Mouse (Mus musculus): Measurements from ENCODE around the gene Rev3l.
A peak's percentile ranks its signal among the peaks of the same experiment; 100 is the strongest.

Gene Rev3l

DNA sequence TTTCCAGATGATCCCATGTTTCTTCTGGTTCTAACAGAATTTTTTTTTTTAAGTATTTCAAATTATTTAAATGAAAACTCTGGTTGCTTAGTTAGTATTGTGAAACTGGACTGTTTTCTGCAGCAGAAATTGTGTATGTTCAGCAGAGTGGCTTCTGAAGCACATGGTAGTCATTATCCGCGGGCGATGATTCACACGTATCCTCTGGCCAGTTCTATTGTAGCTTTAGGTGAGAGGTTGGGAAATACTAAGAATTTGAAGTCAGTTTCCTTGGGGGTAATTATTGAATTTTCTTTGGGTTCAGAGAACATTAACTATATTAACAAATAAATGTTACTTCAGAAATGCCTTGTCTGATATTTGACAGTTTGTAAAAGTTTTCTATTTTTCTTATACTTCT lies 10.1 kb downstream of the Rev3l start:
- no peak for DNase-seq (ENCODE audit: low read depth, low spot score)
- Histone ChIP-seq H3K27me3 (ENCODE audit: control insufficient read depth, insufficient read depth, low read length, poor library complexity, severe bottlenecking) (no peaks in the 10 kb centered on the region), H3K36me3 (ENCODE audit: control insufficient read depth, insufficient read depth, low read length, poor library complexity, severe bottlenecking) (no peaks in the 10 kb centered on the region)

- no peak for DNase-seq (ENCODE audit: low read depth, low spot score)
- no peaks in the 10 kb centered on the region for H3K27me3 ChIP-seq (ENCODE audit: control insufficient read depth, insufficient read depth, low read length, poor library complexity, severe bottlenecking)
- H3K36me3 ChIP-seq (ENCODE audit: control insufficient read depth, insufficient read depth, low read length, poor library complexity, severe bottlenecking), result no peaks in the 10 kb centered on the region
Observed at GRCm38 (mm10) chr10:39764752-39765151, 32.8 kb downstream of the Rev3l start.

DNA sequence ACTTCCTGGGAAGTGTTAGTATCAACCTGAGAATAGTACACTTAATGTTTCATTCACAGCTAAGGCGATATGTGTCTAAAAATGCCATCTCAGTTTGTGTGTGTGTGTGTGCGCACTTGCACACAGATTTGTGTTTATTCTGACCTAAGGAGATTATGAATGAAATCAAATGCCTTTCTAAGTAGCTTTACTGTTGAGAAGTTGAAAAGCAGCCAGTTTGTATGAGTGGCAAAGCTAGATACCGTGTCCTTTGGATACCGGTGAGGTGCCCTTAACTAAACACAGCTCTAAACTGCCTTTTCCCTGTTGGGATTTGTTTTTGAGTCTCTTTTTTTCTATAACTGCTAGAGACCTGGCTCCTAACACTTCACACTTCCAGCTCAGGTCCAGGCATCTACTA lies 34.8 kb downstream of the Rev3l start:
- no peaks in the 10 kb centered on the region for H3K27me3 ChIP-seq (ENCODE audit: control insufficient read depth, insufficient read depth, low read length, poor library complexity, severe bottlenecking)
- no peaks in the 10 kb centered on the region for H3K36me3 ChIP-seq (ENCODE audit: control insufficient read depth, insufficient read depth, low read length, poor library complexity, severe bottlenecking)
- DNase-seq (ENCODE audit: low read depth, low spot score), result no peak

DNA sequence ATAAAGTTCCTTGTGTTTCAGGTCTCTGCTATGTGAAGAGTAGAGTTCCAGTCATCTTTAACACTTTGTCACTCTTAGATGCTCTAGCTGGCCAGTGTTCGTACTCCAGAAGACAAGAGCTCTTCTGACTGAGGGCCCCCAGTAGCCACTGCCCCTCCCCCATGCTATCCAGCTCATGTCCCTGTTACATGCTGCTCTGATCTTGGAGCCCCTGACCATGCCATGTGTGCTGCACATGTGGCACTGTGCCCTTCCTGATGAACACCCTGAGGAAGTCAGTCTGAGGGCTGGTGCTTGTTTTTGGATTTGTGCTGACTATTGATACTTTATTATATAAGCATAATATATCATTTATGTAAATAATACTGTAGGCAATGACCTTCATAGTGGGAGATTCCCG lies 40.3 kb downstream of the Rev3l start:
- H3K27me3 ChIP-seq (ENCODE audit: control insufficient read depth, insufficient read depth, low read length, poor library complexity, severe bottlenecking), result no peaks in the 10 kb centered on the region
- DNase-seq (ENCODE audit: low read depth, low spot score), result no peak
- H3K36me3 ChIP-seq (ENCODE audit: control insufficient read depth, insufficient read depth, low read length, poor library complexity, severe bottlenecking), result no peaks in the 10 kb centered on the region

- peak; percentile 17 for DNase-seq (ENCODE audit: low read depth, low spot score)
- Histone ChIP-seq H3K36me3 (ENCODE audit: control insufficient read depth, insufficient read depth, low read length, poor library complexity, severe bottlenecking) (no peaks in the 10 kb centered on the region), H3K27me3 (ENCODE audit: control insufficient read depth, insufficient read depth, low read length, poor library complexity, severe bottlenecking) (no peaks in the 10 kb centered on the region)
Observed at GRCm38 (mm10) chr10:39773940-39774726, 42.2 kb downstream of the Rev3l start.

- no peaks in the 10 kb centered on the region for H3K36me3 ChIP-seq (ENCODE audit: control insufficient read depth, insufficient read depth, low read length, poor library complexity, severe bottlenecking)
- DNase-seq (ENCODE audit: low read depth, low spot score), result no peak
- H3K27me3 ChIP-seq (ENCODE audit: control insufficient read depth, insufficient read depth, low read length, poor library complexity, severe bottlenecking), result no peaks in the 10 kb centered on the region
Observed at GRCm38 (mm10) chr10:39776927-39777326, 45.0 kb downstream of the Rev3l start.

GRCm38 (mm10) chr10:39778305-39778704 lies 46.4 kb downstream of the Rev3l start:
- no peak for DNase-seq (ENCODE audit: low read depth, low spot score)
- H3K36me3 ChIP-seq (ENCODE audit: control insufficient read depth, insufficient read depth, low read length, poor library complexity, severe bottlenecking), result no peaks in the 10 kb centered on the region

DNA sequence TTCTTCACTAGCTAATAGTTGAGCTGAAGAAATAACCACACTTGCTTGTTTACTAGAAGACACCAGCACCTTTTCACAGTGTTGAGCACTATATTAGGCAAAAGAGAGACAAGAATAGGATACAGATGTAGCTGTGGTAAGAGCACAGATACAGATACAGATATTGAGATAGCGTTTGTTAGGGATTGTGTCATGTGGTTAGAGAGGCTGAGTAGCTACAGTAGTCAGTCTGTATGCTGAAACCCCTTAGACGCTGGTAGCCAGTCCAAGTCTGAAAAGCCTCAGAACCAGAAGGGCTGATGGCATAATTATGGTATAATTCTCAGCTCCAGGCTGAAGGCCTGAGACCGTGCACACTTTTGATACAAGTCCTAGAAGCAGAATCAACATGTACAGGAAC lies 53.3 kb downstream of the Rev3l start:
- DNase-seq (ENCODE audit: low read depth, low spot score), result no peak
- no peaks in the 10 kb centered on the region; the same call in 1 of the 2 replicates for H3K36me3 ChIP-seq (ENCODE audit: control insufficient read depth, insufficient read depth, low read length, poor library complexity, severe bottlenecking)
- no peaks in the 10 kb centered on the region for H3K27me3 ChIP-seq (ENCODE audit: control insufficient read depth, insufficient read depth, low read length, poor library complexity, severe bottlenecking)

More at GRCm38 (mm10) chr10:39778305-39778704, 46.4 kb downstream of the Rev3l start:
- H3K27me3 ChIP-seq (ENCODE audit: control insufficient read depth, insufficient read depth, low read length, poor library complexity, severe bottlenecking), result no peaks in the 10 kb centered on the region

DNA sequence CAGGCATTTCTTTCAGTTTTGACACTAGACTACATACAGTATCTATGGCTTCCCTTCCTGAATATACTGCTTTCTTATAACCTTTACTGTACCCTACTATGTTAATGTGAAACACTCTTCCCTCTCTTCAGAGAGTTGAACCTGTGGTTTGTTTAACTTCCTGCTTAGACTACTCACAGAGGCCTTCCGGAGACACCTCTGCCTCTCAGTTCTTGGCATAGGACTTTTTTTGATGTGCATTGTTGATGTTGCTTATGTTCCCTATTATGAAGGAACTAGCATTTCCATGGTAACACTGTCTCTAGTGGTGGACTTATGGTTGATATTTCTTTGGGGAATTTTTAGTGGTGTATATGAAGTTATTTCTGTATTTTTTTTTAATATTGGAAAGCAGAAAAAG lies 61.4 kb downstream of the Rev3l start:
- DNase-seq (ENCODE audit: low read depth, low spot score), result peak; percentile 33
- Histone ChIP-seq H3K36me3 (ENCODE audit: control insufficient read depth, insufficient read depth, low read length, poor library complexity, severe bottlenecking) (peaks cover 5% of the 10 kb centered on the region), H3K27me3 (ENCODE audit: control insufficient read depth, insufficient read depth, low read length, poor library complexity, severe bottlenecking) (no peaks in the 10 kb centered on the region)

DNA sequence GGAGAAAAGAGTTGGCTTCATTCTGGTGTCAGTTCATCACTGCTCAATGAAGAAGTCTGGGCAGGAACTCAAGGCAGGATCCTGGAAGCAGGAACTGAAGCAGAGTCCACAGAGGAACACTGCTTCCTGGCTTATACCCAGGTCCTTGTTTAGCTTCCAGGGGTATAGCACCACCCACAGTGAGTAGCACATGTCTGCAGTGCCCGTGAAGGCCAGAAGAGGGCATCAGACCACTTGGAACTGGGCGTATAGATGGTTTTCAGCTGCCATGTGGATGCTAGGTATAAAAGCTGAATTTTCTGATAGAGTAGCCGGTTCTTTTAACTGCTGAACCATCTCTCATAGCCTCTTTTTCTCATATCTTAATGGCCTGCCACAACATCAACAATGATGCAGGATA lies 79.6 kb downstream of the Rev3l start:
- no peaks in the 10 kb centered on the region for H3K27me3 ChIP-seq (ENCODE audit: control insufficient read depth, insufficient read depth, low read length, poor library complexity, severe bottlenecking)
- DNase-seq (ENCODE audit: low read depth, low spot score), result peak; percentile 61
- 0 out of 2 replicates have a peak, but pooled peaks cover 1% of the 10 kb centered on the region for H3K36me3 ChIP-seq (ENCODE audit: control insufficient read depth, insufficient read depth, low read length, poor library complexity, severe bottlenecking)

- Histone ChIP-seq H3K27me3 (ENCODE audit: control insufficient read depth, insufficient read depth, low read length, poor library complexity, severe bottlenecking) (no peaks in the 10 kb centered on the region), H3K36me3 (ENCODE audit: control insufficient read depth, insufficient read depth, low read length, poor library complexity, severe bottlenecking) (peaks cover 4% of the 10 kb centered on the region; the same call in 1 of the 2 replicates)
- DNase-seq (ENCODE audit: low read depth, low spot score), result no peak
Observed at GRCm38 (mm10) chr10:39842621-39843020, 110.7 kb downstream of the Rev3l start.

GRCm38 (mm10) chr10:39865509-39865908 lies 133.6 kb downstream of the Rev3l start:
- DNase-seq (ENCODE audit: low read depth, low spot score), result no peak
- Histone ChIP-seq H3K27me3 (ENCODE audit: control insufficient read depth, insufficient read depth, low read length, poor library complexity, severe bottlenecking) (no peaks in the 10 kb centered on the region), H3K36me3 (ENCODE audit: control insufficient read depth, insufficient read depth, low read length, poor library complexity, severe bottlenecking) (no peaks in the 10 kb centered on the region; the same call in 1 of the 2 replicates)

DNA sequence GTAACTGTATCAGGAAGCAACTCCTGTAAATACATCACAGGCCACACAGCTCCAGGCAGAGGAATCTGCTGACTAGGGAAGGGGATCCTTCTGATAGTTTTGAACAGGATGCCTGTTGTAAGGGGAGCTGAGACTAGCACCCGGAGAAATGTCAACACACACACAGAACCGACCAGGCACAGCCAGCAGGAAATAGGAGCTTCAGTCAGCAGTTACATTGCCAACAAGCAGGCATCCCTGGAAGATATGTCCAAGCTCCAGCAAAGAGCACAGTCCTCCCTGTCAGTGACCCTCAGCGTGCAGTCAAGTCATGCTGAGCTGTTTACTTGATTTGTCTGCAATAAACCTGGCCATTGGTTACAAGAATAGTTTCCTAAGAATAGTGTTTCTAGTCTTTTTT lies 156.7 kb downstream of the Rev3l start:
- DNase-seq (ENCODE audit: low read depth, low spot score), result no peak
- Histone ChIP-seq H3K27me3 (ENCODE audit: control insufficient read depth, insufficient read depth, low read length, poor library complexity, severe bottlenecking) (no peaks in the 10 kb centered on the region), H3K36me3 (ENCODE audit: control insufficient read depth, insufficient read depth, low read length, poor library complexity, severe bottlenecking) (no peaks in the 10 kb centered on the region)

DNA sequence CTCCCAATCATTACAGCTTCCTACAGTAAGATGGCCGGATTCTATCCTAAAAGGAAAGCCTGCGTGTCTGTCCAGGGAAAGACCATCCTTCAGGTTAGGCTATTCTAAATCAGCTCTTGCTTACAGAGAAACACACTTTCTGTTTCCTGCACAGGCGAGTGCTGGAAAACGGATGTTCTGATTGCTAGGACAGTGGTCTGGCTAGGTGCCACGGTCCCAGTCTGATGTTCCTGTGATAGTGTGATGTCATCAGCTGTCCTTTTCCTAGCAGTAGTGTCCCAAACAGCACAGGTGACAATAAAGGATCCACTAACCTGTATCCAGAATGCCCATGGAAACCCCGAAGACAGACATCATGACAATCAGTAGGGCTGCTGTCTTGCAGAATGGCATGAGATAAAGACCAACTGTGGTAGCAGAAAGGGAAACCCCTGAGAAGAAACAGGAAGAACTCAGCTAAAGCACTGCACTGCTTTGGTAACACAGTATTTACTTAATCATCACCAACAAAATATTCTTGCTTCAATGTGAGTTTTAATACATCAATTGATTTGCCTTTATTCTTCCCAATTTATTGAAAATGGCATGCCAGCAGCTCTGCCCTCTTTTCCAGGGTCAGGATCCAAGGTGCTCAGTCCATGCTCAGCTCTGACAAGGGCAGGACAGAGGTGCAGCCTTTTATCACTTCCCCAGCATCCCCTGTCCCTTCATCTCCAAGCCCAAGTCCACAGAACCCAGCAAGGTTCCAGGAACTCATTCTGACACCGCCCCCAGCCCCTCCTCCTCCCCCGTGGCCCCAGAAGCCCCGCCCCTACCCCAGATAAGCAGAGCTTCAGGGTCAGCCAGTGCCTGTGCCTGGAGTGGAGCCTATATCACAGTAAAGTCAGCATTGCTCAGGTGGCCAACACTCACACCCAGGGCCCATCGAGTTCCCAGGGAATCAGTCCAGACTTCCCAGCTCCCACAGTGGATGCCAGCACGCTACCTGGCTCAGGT lies 162.1 kb downstream of the Rev3l start:
- Histone ChIP-seq H3K36me3 (ENCODE audit: control insufficient read depth, insufficient read depth, low read length, poor library complexity, severe bottlenecking) (no peaks in the 10 kb centered on the region), H3K27me3 (ENCODE audit: control insufficient read depth, insufficient read depth, low read length, poor library complexity, severe bottlenecking) (no peaks in the 10 kb centered on the region; the same call in 1 of the 2 replicates)
- no peak for DNase-seq (ENCODE audit: low read depth, low spot score)

DNA sequence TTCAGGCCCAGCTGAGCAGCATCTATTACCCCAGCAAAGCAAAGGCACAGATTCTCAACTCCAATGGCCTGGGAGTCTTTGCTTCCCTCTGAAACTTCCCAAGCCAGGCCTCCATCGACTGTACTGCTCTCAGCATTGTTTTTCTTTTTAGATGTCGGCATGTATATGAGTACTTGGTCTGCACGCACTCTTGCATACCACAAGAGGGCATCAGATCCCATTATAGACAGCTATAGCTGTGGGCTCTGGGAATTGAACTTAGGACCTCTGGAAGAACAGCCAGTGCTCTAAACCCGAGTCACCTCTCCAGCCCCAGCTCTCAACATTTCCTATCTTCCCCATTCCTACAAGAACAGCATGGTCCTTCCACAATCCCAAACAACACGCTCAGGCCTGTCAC lies 164.6 kb downstream of the Rev3l start:
- H3K27me3 ChIP-seq (ENCODE audit: control insufficient read depth, insufficient read depth, low read length, poor library complexity, severe bottlenecking), result no peaks in the 10 kb centered on the region; the same call in 1 of the 2 replicates
- no peak for DNase-seq (ENCODE audit: low read depth, low spot score)
- no peaks in the 10 kb centered on the region for H3K36me3 ChIP-seq (ENCODE audit: control insufficient read depth, insufficient read depth, low read length, poor library complexity, severe bottlenecking)
